Mouse (Mus musculus) T-helper 17 cell (primary cell): ENCODE data around the gene Castor1.

ENCODE experiments used
- in situ Hi-C, 2 experiments: fragments of 300-600 bp; cut with MboI, MseI; formaldehyde crosslinking; loops; 1 replicate in 1 of 2; 2 replicates in 1 of 2; pipeline ENCODE4 v1.15.1; 2025; ENCODE audit warnings: high pct_unique_total_duplicates in 2 of 2

Castor1 gene

GRCm38 (mm10) chr11:4260463-4261187 lies 42.6 kb downstream of the Castor1 start:
- in situ Hi-C loops: no loop called here

GRCm38 (mm10) chr11:4261188-4261494 lies 43.1 kb downstream of the Castor1 start:
- in situ Hi-C loops: no loop called here

GRCm38 (mm10) chr11:4261969-4262368 lies 43.9 kb downstream of the Castor1 start:
- in situ Hi-C loops: no loop called here

GRCm38 (mm10) chr11:4262847-4263246 lies 44.8 kb downstream of the Castor1 start:
- in situ Hi-C loops: no loop called here

GRCm38 (mm10) chr11:4263296-4263695 lies 45.3 kb downstream of the Castor1 start:
- in situ Hi-C loops: no loop called here

- in situ Hi-C loops: no loop called here
Measured at GRCm38 (mm10) chr11:4264066-4264465, 46.0 kb downstream of the Castor1 start.

- in situ Hi-C loops: loop anchor here in 1 of 2 experiments (5.0 kb wide), 1 partner anchor 51 kb away; no protein-coding TSS in a partner anchor
Measured at GRCm38 (mm10) chr11:4266271-4267201, 48.5 kb downstream of the Castor1 start.

GRCm38 (mm10) chr11:4267202-4267578 lies 49.2 kb downstream of the Castor1 start:
- in situ Hi-C loops: loop anchor here in 1 of 2 experiments (5.0 kb wide), 1 partner anchor 50 kb away; no protein-coding TSS in a partner anchor

- in situ Hi-C loops: loop anchor here in 1 of 2 experiments (5.0 kb wide), 1 partner anchor 49 kb away; no protein-coding TSS in a partner anchor
Measured at GRCm38 (mm10) chr11:4268500-4268899, 50.5 kb downstream of the Castor1 start.

- in situ Hi-C loops: no loop called here
Measured at GRCm38 (mm10) chr11:4270744-4271459, 52.9 kb downstream of the Castor1 start.

GRCm38 (mm10) chr11:4271544-4271943 lies 53.5 kb downstream of the Castor1 start:
- in situ Hi-C loops: no loop called here
